Mouse (Mus musculus): Measurements from ENCODE around the gene Parm1.

Gene Parm1

DNA sequence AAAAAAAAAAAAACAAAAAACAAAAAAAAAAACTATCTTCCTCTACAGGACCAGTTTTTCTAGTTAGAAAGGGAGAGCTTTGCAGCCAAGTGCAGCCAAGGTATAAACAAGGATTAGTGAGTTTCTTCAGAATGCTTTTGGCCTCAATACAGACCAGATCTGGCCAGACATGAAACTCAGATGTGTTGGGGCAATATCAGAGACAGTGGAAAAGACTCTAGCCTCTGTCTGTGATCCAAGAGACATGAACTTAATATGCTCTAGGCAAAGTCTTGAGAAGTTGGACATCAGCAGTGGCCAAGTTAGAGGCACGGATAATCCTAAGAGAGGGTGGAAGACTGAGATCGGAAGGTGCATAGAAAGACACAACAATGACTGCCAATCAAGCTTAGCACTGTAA, 56.8 kb downstream of the Parm1 start:
- in situ Hi-C loops (cut with MboI, MseI), result no loop called here

- in situ Hi-C loops (cut with MboI, MseI), result loop anchor here (5.0 kb wide), 1 partner anchor 97 kb away; no protein-coding TSS in a partner anchor
These were observed 61.5 kb downstream of the Parm1 start for GRCm38 (mm10) chr5:91578924-91579323.

DNA sequence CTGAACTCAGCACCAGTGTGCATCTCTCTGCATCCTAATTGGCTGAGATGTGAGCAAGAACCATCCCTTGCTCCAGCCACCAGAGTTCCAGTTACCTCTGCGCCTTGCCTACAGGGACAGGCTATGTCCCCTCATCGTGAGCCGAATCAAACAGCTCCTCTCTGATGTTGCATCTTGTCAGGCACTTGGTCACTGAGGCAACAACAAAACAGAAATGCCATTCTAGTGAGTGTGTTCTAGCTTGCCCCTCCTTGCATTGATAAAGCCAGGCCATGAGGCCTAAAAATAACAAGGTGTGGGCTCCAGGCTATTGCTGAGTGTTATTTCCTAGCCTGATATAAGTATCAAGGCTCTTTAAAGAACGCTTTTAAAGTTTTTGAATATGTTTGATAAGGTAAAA, 64.4 kb downstream of the Parm1 start:
- in situ Hi-C loops (cut with MboI, MseI), result no loop called here

- in situ Hi-C loops (cut with MboI, MseI), result no loop called here
These were observed 68.8 kb downstream of the Parm1 start for GRCm38 (mm10) chr5:91586206-91586605.

DNA sequence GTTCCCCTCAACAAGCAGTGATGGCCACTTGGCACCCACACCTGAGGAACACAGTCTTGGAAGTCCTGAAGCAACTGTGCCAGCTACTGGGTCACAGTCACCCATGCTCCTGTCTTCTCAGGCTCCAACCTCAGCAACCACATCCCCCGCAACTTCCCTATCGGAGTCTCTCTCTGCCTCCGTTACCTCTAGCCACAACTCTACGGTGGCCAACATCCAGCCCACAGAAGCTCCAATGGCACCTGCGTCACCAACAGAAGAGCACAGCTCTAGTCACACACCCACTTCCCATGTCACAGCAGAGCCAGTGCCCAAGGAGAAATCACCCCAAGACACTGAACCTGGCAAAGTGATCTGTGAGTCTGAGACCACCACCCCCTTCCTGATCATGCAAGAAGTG, 76.7 kb downstream of the Parm1 start:
- in situ Hi-C loops (cut with MboI, MseI), result no loop called here

GRCm38 (mm10) chr5:91597216-91597615, 79.8 kb downstream of the Parm1 start:
- in situ Hi-C loops (cut with MboI, MseI), result no loop called here

GRCm38 (mm10) chr5:91599801-91600200, 82.4 kb downstream of the Parm1 start:
- in situ Hi-C loops (cut with MboI, MseI), result no loop called here

DNA sequence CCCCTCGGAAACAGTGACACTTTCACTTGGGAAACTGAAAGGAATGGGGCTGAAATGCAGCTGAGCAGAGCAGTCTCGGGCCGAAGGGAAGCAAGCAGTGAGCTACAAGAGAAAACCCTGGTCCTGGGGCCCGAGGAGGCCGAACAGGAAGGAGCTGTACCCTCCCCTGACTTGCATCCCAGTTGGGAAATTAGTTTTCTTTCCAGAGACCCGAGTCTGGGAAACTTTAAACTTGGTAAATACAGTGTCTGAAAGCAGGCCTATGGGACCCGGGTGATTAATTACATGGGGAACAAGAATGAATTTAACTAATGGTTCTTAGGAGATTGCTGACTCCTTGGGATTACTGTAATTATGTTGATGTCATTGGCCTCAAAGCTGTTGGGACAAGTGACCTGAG, 85.9 kb downstream of the Parm1 start:
- in situ Hi-C loops (cut with MboI, MseI), result no loop called here

DNA sequence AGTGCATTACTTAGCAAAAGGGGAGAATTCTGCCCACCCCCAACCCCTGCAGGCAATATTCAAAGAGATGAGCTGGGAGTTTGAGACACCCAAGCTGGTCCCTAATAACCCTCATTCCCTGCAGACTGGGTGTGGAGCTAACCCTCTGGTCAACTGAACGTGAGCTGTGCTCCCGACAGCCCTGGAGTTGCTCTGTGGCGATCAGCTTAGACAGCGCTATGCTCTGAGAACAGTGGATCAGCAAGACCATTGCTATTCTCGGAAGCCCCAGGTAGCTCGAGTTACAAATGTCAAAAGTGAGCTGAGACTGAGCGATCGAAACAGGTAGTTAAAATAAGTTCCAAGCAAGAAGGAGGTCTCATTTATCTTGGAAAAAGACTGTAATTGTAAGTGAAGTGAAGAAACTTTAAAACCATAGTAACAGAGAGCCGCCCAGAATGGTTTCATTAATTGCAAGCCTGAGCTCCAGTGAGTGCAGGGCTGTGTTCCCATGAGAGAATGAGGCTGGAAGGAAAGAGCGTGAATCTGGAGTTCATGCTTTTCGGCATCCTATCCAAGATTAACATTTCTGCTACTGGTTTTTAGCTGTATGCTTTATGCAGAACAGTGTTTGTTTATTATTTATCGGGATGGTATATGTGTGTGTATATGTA, 86.5 kb downstream of the Parm1 start:
- in situ Hi-C loops (cut with MboI, MseI), result no loop called here

DNA sequence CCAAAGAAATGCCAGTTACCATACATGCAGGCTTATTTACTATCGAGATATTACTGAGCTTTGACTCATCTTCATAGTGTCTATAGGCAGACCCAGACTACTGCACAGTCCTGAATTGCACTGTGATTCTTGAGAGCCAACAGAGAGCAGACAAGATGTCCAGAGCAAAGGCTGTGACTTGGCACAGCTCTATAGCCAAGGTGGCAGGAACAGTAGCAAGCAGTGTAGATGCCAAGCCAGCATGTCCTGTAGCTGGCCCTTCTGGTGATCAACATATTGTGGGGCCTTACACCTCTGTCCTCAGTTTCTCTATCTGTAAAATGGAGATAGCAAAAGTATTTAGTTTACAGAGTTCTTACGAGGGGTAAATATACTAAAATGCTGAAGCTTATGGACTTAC, 89.8 kb downstream of the Parm1 start:
- in situ Hi-C loops (cut with MboI, MseI), result no loop called here

- in situ Hi-C loops (cut with MboI, MseI), result no loop called here
These were observed 90.4 kb downstream of the Parm1 start for GRCm38 (mm10) chr5:91607841-91608240.

DNA sequence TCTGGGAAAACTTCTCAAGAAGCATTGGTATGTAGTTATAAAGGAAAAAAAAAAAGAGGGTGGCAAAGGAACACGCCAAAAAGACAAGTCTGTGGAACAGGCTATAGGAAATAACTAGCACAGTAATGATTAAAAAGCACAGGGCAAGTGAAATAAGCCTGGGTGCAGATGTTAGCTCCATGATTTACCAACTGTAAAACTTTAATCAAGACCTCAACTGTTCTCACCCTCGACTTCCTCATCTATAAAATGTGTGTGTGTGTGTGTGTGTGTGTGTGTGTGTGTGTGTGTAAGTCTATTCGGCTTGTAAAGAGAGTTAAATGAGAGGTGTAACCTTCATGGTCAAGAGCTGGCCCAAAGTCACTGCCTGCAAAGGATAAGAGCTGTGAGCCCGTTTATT, 91.6 kb downstream of the Parm1 start:
- in situ Hi-C loops (cut with MboI, MseI), result no loop called here

GRCm38 (mm10) chr5:91609511-91610300, 92.3 kb downstream of the Parm1 start:
- in situ Hi-C loops (cut with MboI, MseI), result no loop called here

- in situ Hi-C loops (cut with MboI, MseI), result no loop called here
These were observed 93.1 kb downstream of the Parm1 start for GRCm38 (mm10) chr5:91610499-91610898.

- in situ Hi-C loops (cut with MboI, MseI), result no loop called here
These were observed 94.2 kb downstream of the Parm1 start for GRCm38 (mm10) chr5:91611589-91611988.

- in situ Hi-C loops (cut with MboI, MseI), result no loop called here
These were observed 100.2 kb downstream of the Parm1 start for GRCm38 (mm10) chr5:91617331-91618233.

DNA sequence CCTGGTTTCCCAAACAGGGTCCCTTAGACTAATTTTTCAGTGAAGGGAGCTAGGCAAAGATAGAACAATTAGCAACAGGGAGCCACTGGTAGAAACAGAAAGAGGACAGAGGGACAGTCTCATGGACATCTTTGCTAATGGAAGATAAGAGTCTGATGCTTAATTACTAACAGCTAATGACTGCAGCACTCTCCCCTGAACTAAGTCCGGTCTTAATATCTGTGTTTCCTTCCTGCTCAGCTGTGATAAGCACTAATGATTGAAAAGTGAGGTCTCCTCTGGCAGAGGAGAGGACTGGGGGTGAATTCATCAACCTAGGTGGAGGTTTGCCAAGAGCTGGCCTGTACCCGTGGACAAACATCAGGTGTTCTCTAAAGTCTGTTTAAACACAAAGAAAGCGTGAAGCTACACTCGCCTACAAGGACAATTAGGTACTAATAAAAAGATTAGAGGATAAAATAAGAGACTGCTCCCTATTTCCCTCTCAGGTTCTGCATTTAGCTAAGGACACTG, 101.3 kb downstream of the Parm1 start:
- in situ Hi-C loops (cut with MboI, MseI), result no loop called here

DNA sequence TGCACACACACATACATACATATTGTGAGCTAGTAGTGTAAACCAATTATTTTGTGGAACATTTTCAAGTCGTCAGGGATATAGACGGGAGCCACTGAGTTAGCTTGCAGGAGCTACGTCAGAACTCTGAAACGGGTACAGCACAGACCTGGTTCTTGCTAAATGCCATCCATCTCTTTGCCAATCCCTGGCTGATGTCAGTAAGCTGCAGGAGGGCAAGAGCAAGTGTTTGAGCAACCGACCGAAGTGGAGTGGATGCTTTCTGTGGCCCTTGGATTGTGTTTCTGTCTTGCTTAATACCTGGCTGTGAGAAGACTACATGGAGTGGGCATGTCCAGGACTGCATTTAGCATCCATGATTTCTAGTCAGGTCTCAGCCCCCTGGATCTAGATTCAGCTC, 103.8 kb downstream of the Parm1 start:
- in situ Hi-C loops (cut with MboI, MseI), result no loop called here

DNA sequence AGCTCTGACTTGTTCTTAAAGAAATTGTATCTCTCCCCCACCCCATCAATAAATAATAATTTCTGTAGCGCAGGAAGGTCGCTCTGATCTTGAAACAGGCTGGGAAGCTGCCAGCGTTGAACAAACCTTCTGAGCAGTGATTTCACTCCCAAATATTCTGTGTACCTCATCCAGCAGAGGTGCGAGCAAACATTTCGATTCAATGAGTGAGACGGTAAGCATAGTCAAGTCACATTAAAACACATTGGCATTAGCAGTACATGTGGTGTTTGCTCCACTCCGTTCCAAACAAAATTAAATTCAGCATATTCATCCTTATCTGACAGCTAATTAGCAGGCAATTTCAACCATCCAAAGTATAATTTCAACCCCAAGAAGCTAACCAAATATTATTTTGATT, 109.4 kb downstream of the Parm1 start:
- in situ Hi-C loops (cut with MboI, MseI), result no loop called here

DNA sequence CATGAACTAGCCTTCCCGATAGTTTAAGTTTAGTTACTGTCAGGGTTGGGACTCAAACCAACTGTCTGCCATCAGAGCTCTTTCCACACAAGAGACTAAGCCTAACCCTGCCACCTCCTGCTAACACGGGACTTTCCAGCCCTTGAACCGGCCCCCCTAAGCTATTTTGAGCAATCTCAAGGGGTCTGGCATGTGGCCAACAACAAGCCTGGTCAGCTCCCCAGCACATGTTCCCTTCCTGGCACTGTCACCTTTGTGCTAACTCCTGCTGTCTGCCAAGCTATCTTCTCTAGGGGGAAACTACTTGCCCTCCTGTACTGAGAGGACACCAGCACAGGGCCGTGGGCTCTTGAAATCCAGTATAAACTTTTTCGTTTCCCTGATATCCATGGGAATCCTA, 112.1 kb downstream of the Parm1 start:
- in situ Hi-C loops (cut with MboI, MseI), result no loop called here

- in situ Hi-C loops (cut with MboI, MseI), result no loop called here
These were observed 133.9 kb downstream of the Parm1 start for GRCm38 (mm10) chr5:91651330-91651729.
